Mouse (Mus musculus): ENCODE data around the gene Ppp2r1b.

- TF ChIP-seq TCF12 (IDR thresholded peaks at IDR 0.05; ENCODE audit: insufficient read depth, poor library complexity, severe bottlenecking), result no peak
- no peak for TF ChIP-seq POLR2A (IDR thresholded peaks at IDR 0.05; ENCODE audit: insufficient read length, low read depth)
- no peak for TF ChIP-seq MYOG (IDR thresholded peaks at IDR 0.05; ENCODE audit: control insufficient read depth in 1 of 3, insufficient read depth in 1 of 3, insufficient read length in 2 of 3, low read depth in 2 of 3)
Measured at GRCm38 (mm10) chr9:50822216-50822615, 22.9 kb upstream of the Ppp2r1b start.
